Mouse (Mus musculus) neutrophil, adult 59 days (primary cell): ENCODE results near the gene Dlg3. TPM values are rescaled to one million over a fixed set of nuclear protein-coding genes. Genes with fewer than 3 reads are reported as not detected.

Source experiments
- total RNA-seq, 2 experiments: library from RNA; stranded (reverse); gene quantifications; 1 replicate in 1 of 2; 2 replicates in 1 of 2; pipeline ENCODE4 v1.2.4; 2023

The Dlg3 gene
- total RNA-seq = 1 to 10 TPM in 1 of 2 experiments, under 1 TPM in 1; 0.75 to 1.6 TPM

DNA sequence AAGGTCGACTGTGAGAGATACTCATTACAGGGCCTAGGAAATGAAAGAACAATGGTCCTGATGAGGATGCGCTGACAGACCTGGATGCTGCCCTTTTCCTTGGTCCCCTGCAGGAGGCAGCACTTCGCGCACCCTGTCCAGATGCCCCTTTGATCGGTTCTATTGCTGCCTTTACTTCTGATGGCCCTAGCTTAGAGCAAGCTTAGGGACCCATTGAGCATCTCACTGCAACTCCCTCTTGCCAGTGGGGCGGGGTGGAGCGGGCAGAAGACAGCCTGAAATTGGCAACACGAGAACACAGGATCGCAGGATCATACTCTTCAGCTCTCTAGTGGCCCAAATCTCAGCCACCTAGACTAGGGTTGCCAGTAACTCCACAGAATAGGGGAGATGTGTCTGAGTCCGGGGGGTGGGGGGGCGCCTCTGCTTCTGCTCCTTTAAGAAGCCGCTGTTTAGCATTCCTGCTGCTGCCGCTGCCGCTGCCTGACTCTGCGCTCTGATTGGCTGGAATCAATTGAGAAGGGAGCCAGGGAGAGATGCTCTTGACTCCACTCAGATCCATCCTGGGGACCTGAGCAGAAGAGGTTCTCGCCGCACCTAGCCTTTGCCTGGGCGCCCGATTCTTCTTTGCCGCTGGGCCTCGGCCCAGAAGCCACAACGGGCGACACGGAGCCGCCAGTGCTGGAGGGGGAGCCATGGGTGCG lies at the start of gene Dlg3:
TSS of gene Dlg3 (plus strand) at position 542 of the 704 bp plus-strand sequence.

GRCm38 (mm10) chrX:100729665-100730188 lies 37.8 kb upstream of the Dlg3 start, which contains the start of gene Gdpd2:
Gdpd2 (plus strand) TSS chrX:100729873.

Other genes with a start within 250 kb of the Dlg3 start
- gene Dgat2l6, start 242.9 kb upstream of the Dlg3 start, total RNA-seq = under 1 TPM in 1 of 2 experiments, not detected in 1; 0.29 TPM
- 1 to 10 TPM in 1 of 2 experiments, under 1 TPM in 1; 0.44 to 1.1 TPM for gene Awat1, start 195.5 kb upstream of the Dlg3 start, total RNA-seq
- not detected for gene P2ry4, start 172.9 kb upstream of the Dlg3 start, total RNA-seq
- gene Arr3, start 162.2 kb upstream of the Dlg3 start, total RNA-seq = not detected
- 10 to 100 TPM; 21.9 to 24.5 TPM for gene Kif4, start 142.0 kb upstream of the Dlg3 start, total RNA-seq
- gene Pdzd11, start 141.2 kb upstream of the Dlg3 start, total RNA-seq = 10 to 100 TPM; 18.6 to 25.1 TPM
- under 1 TPM; 0.18 to 0.77 TPM for gene Gdpd2, start 37.8 kb upstream of the Dlg3 start, total RNA-seq